Mouse (Mus musculus) cortical plate, adult 2 months (tissue): ENCODE measurements around the gene A430033K04Rik. TPM values are rescaled to one million over a fixed set of nuclear protein-coding genes. Genes with fewer than 3 reads are reported as not detected.

Source experiments
- H3K27ac ChIP-seq: fragments of 200-500 bp; 2 replicates; pipeline ENCODE4 v1.5.1; 2012; ENCODE audit warnings: low read length, control low read depth, inconsistent platforms; ENCODE audit not compliant: insufficient read depth
- H3K4me1 ChIP-seq: fragments of 200-500 bp; 2 replicates; pipeline ENCODE4 v1.6.1; 2011; ENCODE audit warnings: low read length; ENCODE audit not compliant: control insufficient read depth, insufficient read depth
- H3K4me3 ChIP-seq: fragments of 200-500 bp; 2 replicates; pipeline ENCODE4 v1.5.1; 2011; ENCODE audit warnings: mild to moderate bottlenecking, low read length, control low read depth; ENCODE audit not compliant: insufficient read depth
- CTCF ChIP-seq: fragments of 200-500 bp; IDR thresholded peaks from 2 replicates; pipeline ENCODE4 v1.5.1; 2011; ENCODE audit warnings: mild to moderate bottlenecking, control low read depth, low read length; ENCODE audit not compliant: insufficient read depth; ENCODE audit errors: extremely low read depth
- POLR2A ChIP-seq: fragments of 200-500 bp; IDR thresholded peaks from 2 replicates; pipeline ENCODE4 v1.6.1; 2011; ENCODE audit warnings: mild to moderate bottlenecking, low read length, control low read depth; ENCODE audit not compliant: insufficient read depth; ENCODE audit errors: extremely low read depth
- polyA plus RNA-seq: library from polyadenylated mRNA; depleted of rRNA; stranded (reverse); fragments of >200 nt; gene quantifications from 2 replicates; pipeline ENCODE4 v1.2.3, GENCODE M21; 2012; rRNA removed

Gene A430033K04Rik
- polyA plus RNA-seq, 1 experiment = 10.3 TPM

- Histone ChIP-seq H3K4me1 (0 out of 2 replicates have a peak, but pooled peaks cover 2% of the 10 kb centered on the region), H3K27ac (no peak overlapping the region), H3K4me3 (no peak overlapping the region)
- no peak for TF ChIP-seq CTCF
- no peak for TF ChIP-seq POLR2A
Measured at GRCm38 (mm10) chr5:138694496-138695167, 72.0 kb downstream of the A430033K04Rik start.

DNA sequence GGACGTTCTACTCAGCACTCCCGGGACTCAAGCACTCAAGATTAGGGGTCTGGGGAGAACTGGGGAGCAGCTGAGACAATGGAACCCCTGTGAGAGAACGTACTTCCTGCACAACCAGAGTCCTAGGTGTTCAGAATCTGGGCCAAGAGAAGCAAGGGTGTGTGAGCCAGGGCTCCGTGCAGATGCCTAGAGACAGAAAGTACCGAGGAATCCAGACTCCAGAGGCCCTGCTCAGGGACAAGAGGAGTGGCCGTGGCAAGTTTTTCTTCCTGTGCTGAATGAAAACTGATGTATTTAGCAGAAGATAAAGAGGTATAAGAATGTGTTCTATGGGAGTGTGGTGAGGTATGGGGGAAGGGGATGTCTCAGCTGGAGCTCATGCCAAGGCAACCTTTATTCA, 74.8 kb downstream of the A430033K04Rik start:
- no peak overlapping the region for H3K27ac ChIP-seq
- no peak overlapping the region for H3K4me3 ChIP-seq
- 0 out of 2 replicates have a peak, but pooled peaks cover 2% of the 10 kb centered on the region for H3K4me1 ChIP-seq
- no peak for TF ChIP-seq CTCF
- TF ChIP-seq POLR2A = no peak

Other genes starting within 250 kb of the A430033K04Rik start
- 16.0 and 17.2 TPM in 2 replicates for gene Zfp157, start 181.4 kb upstream of the A430033K04Rik start, polyA plus RNA-seq
- 0.19 TPM in 1 of 2 replicates, not detected in the other for gene 1700123K08Rik, start 58.1 kb upstream of the A430033K04Rik start, polyA plus RNA-seq
- gene Zfp68, start 3.1 kb upstream of the A430033K04Rik start, polyA plus RNA-seq = 19.9 and 20.9 TPM in 2 replicates
- 26.0 and 28.5 TPM in 2 replicates for gene Fam20c, start 131.7 kb downstream of the A430033K04Rik start, polyA plus RNA-seq
- not detected in 2 replicates for gene Gm5294, start 197.2 kb downstream of the A430033K04Rik start, polyA plus RNA-seq